Mouse (Mus musculus): ENCODE data around the gene Ppp1r15a.

- TF ChIP-seq CTCF (IDR thresholded peaks at IDR 0.05; ENCODE audit: low read depth, low read length) (no peak), POLR2A (IDR thresholded peaks at IDR 0.05; ENCODE audit: extremely low read depth, insufficient read depth, low read length) (no peak)
Observed at GRCm38 (mm10) chr7:45494548-45494947, 31.5 kb downstream of the Ppp1r15a start.

Measured in liver, adult 2 months (tissue).